Mouse (Mus musculus): ENCODE data around the gene Sipa1l3. TPM values are rescaled to one million over a fixed set of nuclear protein-coding genes. Genes with fewer than 3 reads are reported as not detected.

Gene Sipa1l3
- total RNA-seq, 1 experiment from 2014 or later = 12.2 TPM

DNA sequence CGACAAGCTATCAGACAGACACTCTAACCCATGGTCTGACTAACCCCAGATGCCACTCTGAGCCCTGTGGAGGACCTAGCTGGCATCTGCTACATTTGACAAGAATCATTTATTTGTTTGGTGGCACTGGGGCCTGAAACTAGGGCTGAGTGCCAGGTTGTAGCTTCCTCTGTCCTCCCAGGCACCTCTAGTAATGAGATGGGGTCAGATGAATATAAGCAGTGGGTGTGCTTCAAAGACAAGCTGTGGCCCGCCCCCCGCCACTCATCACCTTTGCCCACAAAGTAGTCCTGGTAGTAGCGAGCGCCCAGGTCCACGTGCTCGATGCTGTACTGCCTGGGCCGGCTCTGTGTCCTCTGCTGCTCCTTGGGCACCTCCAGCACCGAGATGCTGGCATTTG, 119.4 kb downstream of the Sipa1l3 start:
- ATAC-seq (replicated peaks; ENCODE audit: insufficient number of reproducible peaks, low FRiP score, low TSS enrichment, poor library complexity, severe bottlenecking) = no peak

DNA sequence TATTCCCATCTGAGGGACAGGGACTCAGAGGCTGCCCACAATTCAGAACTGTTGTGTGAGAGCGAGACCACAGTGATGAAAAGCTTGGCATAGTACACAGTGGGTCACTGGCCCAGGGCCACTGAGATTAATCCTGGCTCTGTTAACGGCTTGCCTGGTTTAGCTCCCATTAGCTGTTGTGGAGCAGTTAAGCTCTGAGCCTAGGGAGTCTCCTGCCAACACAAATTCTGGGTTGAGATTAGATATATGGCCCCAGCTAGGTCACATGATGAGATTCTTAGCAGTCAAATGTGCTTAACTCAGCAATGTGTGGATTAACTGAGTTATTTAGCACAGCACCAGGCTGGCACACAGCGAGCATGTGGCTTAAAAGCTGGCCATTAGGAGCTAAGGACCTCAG, 121.0 kb downstream of the Sipa1l3 start:
- ATAC-seq (replicated peaks; ENCODE audit: insufficient number of reproducible peaks, low FRiP score, low TSS enrichment, poor library complexity, severe bottlenecking) = no peak

DNA sequence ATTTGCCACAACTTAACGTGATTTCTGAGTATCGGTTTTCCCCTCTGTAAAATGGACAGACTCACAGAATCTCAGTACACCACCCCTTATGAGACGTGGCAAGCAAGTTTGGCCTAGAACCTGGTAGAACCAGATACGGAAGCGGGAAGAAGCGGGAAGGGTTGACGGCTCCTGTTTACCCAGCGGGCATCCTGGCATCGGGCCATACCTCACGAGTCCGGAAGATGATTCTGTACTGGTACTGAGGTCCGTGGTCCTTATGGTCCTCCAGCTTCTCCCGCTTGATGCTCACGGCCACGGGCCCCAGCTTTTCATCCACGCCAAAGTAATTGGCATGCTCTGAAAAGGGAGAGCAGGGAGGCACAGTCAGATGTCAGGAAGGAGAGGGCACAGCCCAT, 121.5 kb downstream of the Sipa1l3 start:
- ATAC-seq (replicated peaks; ENCODE audit: insufficient number of reproducible peaks, low FRiP score, low TSS enrichment, poor library complexity, severe bottlenecking) = no peak

DNA sequence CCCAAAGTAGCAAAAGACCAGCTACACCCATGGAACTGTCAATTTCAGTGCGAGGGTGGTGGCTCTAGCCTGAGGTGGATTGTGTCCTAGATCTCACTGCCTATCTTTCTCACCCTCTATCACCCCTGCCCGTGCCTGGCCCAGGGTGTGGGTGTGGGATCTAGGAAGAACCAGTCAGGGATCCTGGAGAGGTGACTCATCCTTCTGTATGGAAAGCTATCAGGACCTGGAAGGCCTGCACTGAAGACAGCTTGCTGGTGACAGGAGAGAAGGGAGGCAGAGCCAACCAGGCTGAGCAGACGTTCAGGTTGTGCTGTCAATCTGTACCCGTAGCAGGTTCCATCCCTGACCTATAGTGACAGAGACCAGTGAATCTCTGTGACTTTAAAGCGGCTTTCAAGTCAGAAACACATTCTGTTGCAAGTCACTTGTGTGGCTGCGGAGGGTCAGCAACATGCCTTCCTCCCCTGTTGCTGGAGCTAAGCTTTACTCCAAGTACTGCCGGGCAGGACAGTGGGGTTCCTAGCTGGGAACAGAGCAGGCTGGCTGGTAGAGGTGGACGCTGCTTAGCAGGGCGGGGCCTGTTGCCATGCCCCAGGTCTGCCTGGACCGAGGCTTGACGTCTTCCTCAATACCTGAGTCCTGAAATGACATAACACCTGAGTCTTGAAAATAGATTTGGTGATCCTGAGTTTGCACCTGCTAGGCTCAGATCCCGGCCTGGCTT, 122.1 kb downstream of the Sipa1l3 start:
- no peak for ATAC-seq (replicated peaks; ENCODE audit: insufficient number of reproducible peaks, low FRiP score, low TSS enrichment, poor library complexity, severe bottlenecking)

DNA sequence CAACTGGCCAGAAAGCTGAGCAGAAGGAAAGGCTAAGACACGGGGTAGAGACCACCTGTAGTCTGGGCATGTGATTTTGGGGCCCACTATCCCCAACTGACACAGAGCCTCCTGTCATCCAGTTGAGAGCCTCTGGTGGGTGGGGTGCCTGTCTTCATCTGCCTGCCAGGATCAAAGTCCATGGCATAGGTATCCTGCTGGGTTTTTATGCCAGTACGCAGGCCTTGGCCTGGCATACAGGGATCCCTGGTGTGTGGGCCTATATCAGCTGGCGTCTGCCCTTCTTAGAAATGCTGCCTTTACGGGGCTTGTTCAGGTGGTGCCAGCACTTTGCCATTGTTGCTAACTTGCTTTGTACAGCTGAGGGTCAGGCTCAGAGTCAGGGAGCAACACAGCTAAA, 123.3 kb downstream of the Sipa1l3 start:
- ATAC-seq (replicated peaks; ENCODE audit: insufficient number of reproducible peaks, low FRiP score, low TSS enrichment, poor library complexity, severe bottlenecking) = no peak

DNA sequence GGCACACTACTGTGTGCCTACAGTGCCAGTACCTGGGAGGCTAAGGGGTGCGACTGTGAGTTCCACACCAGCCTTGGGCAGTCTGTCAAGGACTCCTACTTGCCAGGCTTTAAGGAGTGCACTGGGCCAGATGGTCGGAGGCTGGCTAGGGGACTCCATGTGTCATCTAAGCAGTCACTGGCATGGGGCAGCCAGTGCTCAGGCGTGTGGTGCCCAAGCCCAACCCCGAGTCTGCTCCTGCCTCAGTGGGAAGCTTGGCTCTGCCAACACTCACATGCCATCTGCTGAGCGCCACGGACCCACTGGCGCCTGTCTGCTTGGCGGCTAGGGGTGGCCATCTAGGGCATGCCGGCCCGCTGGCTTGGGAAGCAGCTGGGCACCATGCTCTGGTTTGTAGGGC, 125.1 kb downstream of the Sipa1l3 start:
- no peak for ATAC-seq (replicated peaks; ENCODE audit: insufficient number of reproducible peaks, low FRiP score, low TSS enrichment, poor library complexity, severe bottlenecking)

DNA sequence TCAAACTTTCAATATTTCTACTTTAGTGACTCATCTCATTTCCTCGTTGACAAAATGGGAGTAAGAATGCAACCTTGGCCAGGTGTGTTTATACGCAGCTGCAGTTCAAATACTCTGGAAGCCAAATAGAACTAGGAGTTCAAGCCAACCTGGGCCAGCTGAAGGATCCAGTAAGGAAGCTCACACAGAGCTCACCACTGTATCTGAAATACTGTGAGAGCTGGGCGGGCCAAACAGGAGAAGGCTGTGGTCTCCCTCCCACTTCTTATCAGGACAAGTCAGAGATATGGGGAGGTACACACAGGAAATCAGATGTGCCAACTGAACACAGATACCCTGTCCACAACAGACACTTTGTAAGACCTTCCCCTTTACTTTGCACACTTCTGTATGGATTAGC, 125.6 kb downstream of the Sipa1l3 start:
- ATAC-seq (replicated peaks; ENCODE audit: insufficient number of reproducible peaks, low FRiP score, low TSS enrichment, poor library complexity, severe bottlenecking) = no peak

DNA sequence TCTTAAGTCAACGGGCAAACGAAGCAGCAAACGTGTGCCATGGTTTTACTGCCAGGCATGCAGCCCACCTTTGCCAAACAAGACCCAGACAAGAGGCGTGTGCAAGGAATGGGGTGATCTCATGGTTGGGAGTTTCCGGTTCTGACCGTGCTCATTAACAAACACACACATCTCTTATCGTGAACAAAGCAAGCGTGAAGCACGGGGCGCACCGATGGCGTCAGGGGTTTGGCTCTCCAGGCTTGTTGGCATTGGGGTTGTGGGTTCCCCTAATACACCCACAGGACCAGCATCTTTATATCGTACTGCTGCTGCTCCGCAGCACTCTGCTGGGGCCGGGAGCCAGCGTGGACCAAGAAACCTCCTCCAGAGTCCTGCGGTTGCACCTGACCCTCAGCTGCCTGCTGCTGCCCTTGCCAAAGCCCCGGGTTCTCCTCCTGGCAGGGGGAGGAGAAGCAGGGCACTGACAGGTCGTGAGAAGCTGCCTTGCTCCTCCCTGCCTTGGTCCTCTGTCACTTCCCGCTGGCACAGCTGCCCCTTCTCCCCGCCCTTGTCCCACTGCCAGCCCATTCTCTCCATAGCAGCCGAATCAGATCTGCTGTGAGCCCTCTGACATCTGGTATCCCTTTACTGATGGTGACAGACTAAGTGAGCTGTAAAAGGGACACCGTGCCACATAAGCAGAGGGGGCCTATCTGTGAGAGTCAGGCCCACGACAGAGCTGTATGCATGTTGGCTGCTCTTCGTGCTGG, 126.5 kb downstream of the Sipa1l3 start:
- ATAC-seq (replicated peaks; ENCODE audit: insufficient number of reproducible peaks, low FRiP score, low TSS enrichment, poor library complexity, severe bottlenecking) = no peak

DNA sequence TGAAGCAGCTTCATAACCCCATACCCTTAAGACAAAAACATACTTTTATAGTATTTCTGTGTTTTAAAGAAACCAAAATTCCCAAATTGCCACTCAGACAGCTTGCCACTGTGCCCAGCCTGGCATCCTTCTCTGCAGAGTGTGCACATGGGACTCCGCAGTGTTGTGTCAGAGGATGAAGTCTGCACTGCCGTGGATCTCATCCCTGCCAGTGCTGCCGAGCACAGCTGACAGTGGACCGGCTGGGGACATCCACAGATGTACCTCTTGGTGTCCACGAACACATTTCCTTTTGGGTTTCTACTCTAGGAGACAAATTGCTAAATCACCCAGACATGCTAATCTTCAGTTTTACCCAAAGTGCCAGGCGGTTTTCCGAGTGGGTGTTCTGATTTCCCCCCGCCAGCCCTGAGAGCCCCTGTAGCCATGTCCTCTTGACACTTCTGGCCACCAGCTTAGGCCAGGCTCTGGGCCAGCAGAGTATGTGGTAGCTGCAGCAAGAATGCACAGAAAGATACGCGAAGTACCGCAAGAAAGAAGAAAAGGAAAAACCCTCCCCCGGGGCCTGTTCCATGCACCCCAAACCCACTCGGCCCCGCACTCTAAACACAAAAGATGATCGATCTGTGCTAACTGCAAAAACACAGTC, 127.2 kb downstream of the Sipa1l3 start:
- ATAC-seq (replicated peaks; ENCODE audit: insufficient number of reproducible peaks, low FRiP score, low TSS enrichment, poor library complexity, severe bottlenecking) = no peak

DNA sequence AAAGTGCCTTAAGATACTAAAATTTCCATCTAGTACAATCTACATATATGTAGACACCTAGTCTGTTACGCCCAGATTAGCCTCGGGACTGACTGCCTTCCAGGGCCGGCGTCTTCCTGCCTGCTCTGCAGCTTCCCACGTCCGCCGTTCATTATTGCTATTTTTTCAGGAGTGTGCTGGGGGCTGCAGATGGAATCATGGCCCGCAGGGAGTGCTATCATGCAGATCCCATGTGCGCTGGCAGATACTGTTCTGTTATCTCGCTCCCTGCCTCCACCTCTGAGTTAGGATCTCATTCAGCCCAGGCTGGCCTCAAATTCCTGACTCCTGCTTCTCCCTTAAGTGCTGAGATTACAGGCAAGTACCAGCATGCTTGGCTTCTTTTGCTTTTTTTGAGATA, 128.2 kb downstream of the Sipa1l3 start:
- ATAC-seq (replicated peaks; ENCODE audit: insufficient number of reproducible peaks, low FRiP score, low TSS enrichment, poor library complexity, severe bottlenecking) = no peak

DNA sequence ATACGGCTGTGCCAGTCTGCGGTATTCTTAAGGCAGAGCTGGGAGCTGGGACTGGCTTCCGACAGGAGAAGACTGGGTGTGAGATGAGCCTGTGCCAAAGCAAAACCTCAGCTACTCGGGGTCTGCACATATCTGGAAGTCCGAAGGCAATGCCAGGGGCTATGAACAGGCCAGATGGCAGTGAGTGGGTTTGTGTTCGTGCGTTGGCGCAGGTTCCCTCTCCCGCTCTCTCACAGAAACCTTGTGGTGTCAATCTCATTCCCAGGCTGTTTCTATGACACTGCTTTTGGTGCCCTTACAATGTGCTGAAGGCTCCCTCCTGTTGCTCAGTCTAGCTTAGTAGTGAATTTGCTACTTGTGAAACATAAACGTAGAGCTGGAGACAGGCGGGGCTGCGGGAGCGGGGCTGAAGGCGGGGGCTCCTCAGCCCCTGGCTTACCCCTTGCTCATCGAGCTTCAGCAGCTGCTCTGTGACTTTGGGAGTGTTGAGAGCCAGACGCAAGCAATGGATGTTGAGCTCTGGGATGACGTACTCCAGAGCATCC, 130.8 kb downstream of the Sipa1l3 start:
- ATAC-seq (replicated peaks; ENCODE audit: insufficient number of reproducible peaks, low FRiP score, low TSS enrichment, poor library complexity, severe bottlenecking) = no peak

DNA sequence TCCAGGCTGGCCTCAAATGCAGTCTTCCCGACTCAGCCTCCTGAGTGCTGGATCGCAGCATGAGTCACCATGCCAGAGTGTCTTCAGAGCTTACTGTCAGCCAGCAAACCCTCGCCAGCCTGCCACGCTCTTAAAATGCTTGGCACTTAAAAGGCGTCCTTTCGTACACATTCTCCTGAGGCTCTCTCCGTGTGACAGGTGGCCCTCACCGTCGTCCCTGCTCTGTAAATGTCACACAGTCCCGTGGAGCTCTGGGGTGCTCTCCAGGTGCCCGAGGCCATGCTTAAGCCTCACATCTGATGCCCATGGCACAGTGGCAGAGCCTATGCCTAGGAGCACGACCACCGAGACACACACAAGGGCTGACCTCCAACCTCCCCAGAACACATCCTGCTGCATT, 132.1 kb downstream of the Sipa1l3 start:
- ATAC-seq (replicated peaks; ENCODE audit: insufficient number of reproducible peaks, low FRiP score, low TSS enrichment, poor library complexity, severe bottlenecking) = no peak

DNA sequence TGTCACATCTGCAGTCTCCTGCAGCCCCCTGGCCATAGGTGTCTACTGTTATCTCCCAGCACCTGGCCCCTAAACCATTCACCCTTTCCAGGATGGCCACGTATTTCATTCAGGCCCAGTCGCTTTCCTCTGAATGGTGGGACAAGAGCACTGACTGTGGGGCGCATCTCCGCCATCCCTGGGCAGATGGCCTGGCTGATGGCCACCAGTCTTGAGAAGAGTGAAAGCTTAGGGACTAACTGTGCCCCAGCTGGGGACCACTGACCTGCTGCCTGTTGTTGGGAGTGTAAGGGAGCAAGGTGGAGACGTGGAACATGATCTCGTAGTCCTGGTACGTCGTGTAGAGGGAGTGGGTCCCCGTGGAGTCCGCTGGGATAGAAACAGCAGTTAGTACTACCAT, 132.7 kb downstream of the Sipa1l3 start:
- ATAC-seq (replicated peaks; ENCODE audit: insufficient number of reproducible peaks, low FRiP score, low TSS enrichment, poor library complexity, severe bottlenecking) = no peak

DNA sequence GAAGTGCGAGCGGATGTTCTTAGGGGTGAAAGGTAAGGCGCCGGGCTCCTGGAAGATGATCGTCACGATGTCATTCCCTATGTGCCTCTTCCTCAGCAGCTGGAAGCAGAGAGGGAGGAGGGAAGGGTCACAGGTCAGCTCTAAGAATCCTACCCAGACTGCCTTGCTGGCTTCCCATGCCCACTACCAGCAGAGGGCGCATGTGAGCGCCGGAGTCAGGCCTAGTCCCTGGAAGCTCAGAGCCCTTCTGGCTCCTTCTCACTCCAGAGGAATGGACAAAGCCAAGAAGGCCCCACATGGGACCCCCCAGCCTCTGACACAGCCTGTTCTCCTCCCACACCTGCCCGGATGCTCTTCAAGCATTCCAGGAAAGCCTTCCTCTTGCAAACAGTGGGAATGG, 135.2 kb downstream of the Sipa1l3 start:
- ATAC-seq (replicated peaks; ENCODE audit: insufficient number of reproducible peaks, low FRiP score, low TSS enrichment, poor library complexity, severe bottlenecking) = peak; percentile 69

DNA sequence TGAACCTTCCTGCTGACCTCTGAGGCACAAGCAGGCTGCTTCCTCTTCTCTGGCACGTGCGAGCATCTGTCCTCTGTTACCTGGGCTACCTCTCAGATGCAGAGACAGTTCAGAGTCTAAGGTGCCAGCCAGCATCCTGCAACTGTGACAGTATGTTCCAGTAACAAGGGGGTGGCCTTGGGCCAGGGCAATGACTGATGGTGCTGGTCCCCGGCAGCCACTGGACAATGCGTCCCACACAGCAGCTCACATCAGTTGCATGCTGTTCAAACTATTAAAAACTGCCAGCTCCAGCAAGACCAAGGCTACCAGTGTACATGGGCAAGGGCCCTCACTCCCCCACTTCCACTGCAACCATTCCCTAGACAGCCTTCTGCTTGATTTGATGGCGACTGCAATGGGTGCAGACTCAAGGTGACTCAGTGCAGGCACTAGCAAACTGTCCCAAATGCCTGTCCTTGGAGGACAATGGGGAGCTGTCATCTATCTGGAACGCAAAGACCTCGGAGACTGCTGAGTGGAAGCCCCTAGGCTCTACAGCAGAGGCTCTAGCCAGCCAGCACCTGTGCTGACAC, 136.9 kb downstream of the Sipa1l3 start:
- ATAC-seq (replicated peaks; ENCODE audit: insufficient number of reproducible peaks, low FRiP score, low TSS enrichment, poor library complexity, severe bottlenecking) = no peak

DNA sequence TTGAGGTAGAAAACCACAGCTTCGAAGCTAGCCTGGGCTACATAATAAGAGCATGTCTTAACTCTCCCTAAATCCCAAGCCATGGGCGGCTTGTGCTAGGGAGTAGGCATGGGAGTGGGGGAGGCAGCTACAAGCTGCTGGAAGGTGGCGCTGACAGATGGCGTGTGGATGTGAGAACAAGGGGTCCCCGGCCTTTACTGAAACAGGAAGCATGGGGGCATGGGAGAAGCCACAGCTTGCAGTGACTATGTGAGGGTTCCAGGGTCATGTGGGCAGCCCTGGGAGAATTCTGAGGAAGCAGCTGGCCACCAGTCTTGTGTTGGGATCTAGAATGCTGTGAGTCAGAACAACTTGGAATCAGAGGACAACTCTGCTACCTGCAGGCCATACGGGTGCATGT, 144.4 kb downstream of the Sipa1l3 start:
- ATAC-seq (replicated peaks; ENCODE audit: insufficient number of reproducible peaks, low FRiP score, low TSS enrichment, poor library complexity, severe bottlenecking) = no peak

DNA sequence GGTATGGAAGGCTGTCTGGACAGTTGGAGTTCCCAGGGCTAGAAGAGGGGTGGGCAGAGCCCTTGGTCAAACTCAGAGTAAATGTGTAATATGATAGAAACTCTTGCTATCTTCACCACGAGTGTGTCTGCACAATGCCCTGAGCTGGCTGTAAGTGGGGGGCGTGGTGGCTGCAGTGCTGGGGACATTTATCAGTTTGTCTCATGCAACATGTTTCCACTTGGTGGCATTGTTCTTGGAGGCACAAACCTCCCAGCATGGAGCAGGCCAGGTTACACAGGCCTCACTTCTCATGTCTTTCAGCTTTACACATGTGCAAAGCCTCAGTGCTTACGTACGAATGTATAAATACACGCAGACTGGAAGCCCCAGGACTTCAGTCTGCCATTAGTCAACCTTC, 146.3 kb downstream of the Sipa1l3 start:
- ATAC-seq (replicated peaks; ENCODE audit: insufficient number of reproducible peaks, low FRiP score, low TSS enrichment, poor library complexity, severe bottlenecking) = no peak

DNA sequence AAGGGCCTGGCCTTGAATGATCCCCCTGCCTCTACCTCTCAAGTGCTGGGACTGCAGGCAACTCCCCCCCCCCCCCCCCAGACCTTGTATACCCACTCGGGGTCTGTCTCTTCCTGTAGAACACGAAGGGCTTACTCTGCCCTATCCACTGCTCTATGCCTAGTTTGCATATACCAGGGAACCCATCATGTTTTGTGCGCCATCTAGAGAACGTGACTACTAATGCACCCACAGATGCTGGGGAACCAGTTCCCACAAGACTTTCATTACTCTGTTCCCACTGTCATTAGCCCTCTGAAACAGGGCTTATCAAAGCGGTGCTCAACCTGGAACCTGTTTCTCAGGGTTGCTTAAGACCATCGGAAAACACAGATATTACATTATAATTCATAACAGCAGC, 148.4 kb downstream of the Sipa1l3 start:
- no peak for ATAC-seq (replicated peaks; ENCODE audit: insufficient number of reproducible peaks, low FRiP score, low TSS enrichment, poor library complexity, severe bottlenecking)

DNA sequence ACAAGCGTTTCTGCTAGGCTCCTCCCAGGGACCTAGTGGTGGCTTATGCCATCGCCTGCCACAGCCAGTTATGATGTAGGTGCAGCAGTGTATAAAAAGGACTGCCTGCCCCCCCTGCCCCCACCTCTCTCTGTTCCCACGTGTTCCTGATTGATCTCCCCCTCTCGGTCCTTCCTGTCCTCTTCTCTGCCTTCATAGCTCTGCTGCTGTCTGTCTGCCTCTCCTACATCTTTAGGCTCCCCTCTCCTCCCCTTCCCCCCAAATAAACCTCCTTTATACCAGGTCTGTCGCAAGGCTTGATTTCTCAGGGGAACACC, 150.5 kb downstream of the Sipa1l3 start:
- no peak for ATAC-seq (replicated peaks; ENCODE audit: insufficient number of reproducible peaks, low FRiP score, low TSS enrichment, poor library complexity, severe bottlenecking)
